Comparison of ENCODE assay signal across 7 mouse cellular contexts in genomic region chr2:25501593-25502486, GRCm38 (mm10). TPM values are rescaled to one million over a fixed set of nuclear protein-coding genes. Genes with fewer than 3 reads are reported as not detected.
DNase-seq lines count a peak whose midpoint lies in the region; ATAC-seq lines count a peak whose summit lies in the region.

Gene C8g (minus strand): TSS chr2:25501719.

- no peak for ATAC-seq in megakaryocyte, adult 5-6 weeks (ENCODE audit: poor library complexity, severe bottlenecking)

- peak within 1 kb of the TSS; percentile 96 for H3K27ac ChIP-seq in hindbrain, embryonic 10.5 days
- H3K27ac ChIP-seq in macrophage = peak within 1 kb of the TSS; percentile 74

- DNase-seq in cerebellum, postnatal 25 days = peak; percentile 42 to 66
- DNase-seq in hindbrain, embryonic 10.5 days (ENCODE audit: low spot score) = no peak
- no peak for DNase-seq in left cerebral cortex, postnatal 4 days
- DNase-seq in left cerebral cortex, postnatal 36 days (ENCODE audit: low spot score in 2 of 2) = no peak

- H3K36me3 ChIP-seq in megakaryocyte, embryonic 14.5 days (replicated peaks; ENCODE audit: low read length) = peaks cover 46% of the 10 kb centered on the region
- H3K36me3 ChIP-seq in hindbrain, embryonic 10.5 days = peaks cover 42% of the 10 kb centered on the region
- H3K36me3 ChIP-seq in macrophage (ENCODE audit: inconsistent target) = peaks cover 38% of the 10 kb centered on the region

- H3K9me3 ChIP-seq in megakaryocyte, embryonic 14.5 days = no peaks in the 10 kb centered on the region
- no peaks in the 10 kb centered on the region for H3K9me3 ChIP-seq in hindbrain, embryonic 10.5 days

- no peaks in the 10 kb centered on the region for H3K27me3 ChIP-seq in megakaryocyte, embryonic 14.5 days (replicated peaks)
- no peaks in the 10 kb centered on the region for H3K27me3 ChIP-seq in hindbrain, embryonic 10.5 days (ENCODE audit: insufficient read depth, poor library complexity, severe bottlenecking)

- peaks cover 17% of the 10 kb centered on the region for H3K79me2 ChIP-seq in macrophage (ENCODE audit: inconsistent target)

- WGBS in hindbrain, embryonic 10.5 days = 80% methylated on average over 20 of the region's 20 CpGs
- 78% methylated on average over 20 of the region's 20 CpGs for WGBS in macrophage (ENCODE audit: missing documents)

- H3K4me1 ChIP-seq in megakaryocyte, embryonic 14.5 days = peaks cover 86% of the 10 kb centered on the region
- H3K4me1 ChIP-seq in hindbrain, embryonic 10.5 days (replicated peaks) = peaks cover 36% of the 10 kb centered on the region

- H3K4me3 ChIP-seq in megakaryocyte, embryonic 14.5 days (replicated peaks) = peak within 1 kb of the TSS; percentile 100
- peak within 1 kb of the TSS; percentile 92 for H3K4me3 ChIP-seq in hindbrain, embryonic 10.5 days
- H3K4me3 ChIP-seq in macrophage (ENCODE audit: inconsistent target) = peak within 1 kb of the TSS; percentile 99

- intact Hi-C loops in left cerebral cortex, postnatal 4 days (cut with DNase I) = no loop called here
- intact Hi-C loops in left cerebral cortex, postnatal 36 days (cut with DNase I) = loop anchor here (2.0 kb wide), 1 partner anchor 41 kb away; the partner anchor contains the start of gene Paxx

RNA-seq across cellular contexts. Expression of gene C8g, which starts in this region (rescaled TPM):
- polyA plus RNA-seq in megakaryocyte, embryonic 14.5 days (2012; ENCODE audit: insufficient read depth, low replicate concordance) = 0.43 TPM in 1 of 2 replicates, not detected in the other
- 0.18 and 2.1 TPM in 2 replicates for total RNA-seq in megakaryocyte, adult 5-6 weeks (2015)
- 0.44 and 1.2 TPM in 2 replicates for total RNA-seq in megakaryocyte, adult 5-6 weeks (2017)
- 5.8 and 6.0 TPM in 2 replicates for polyA plus RNA-seq in hindbrain, embryonic 10.5 days (2016; fragmentation: Nextera tagmentation; extraction: Ambion mirVana)
- total RNA-seq in macrophage (2018; cell fraction: chromatin; rRNA removed) = 1 to 10 TPM in 9 of 26 experiments, under 1 TPM in 1, not detected in 16; 0.63 to 2.7 (median 1.6) TPM
- 1 to 10 TPM in 17 of 26 experiments, under 1 TPM in 9; 0.66 to 2.1 (median 1.1) TPM for total RNA-seq in macrophage (2018; cell fraction: cytosol; rRNA removed)
- total RNA-seq in macrophage (2018; cell fraction: nucleus; rRNA removed) = 1 to 10 TPM in 13 of 26 experiments, under 1 TPM in 6, not detected in 7; 0.63 to 3.4 (median 1.4) TPM
- 0.14 to 2.1 TPM in 2 of 3 replicates, not detected in the other for polyA plus RNA-seq in macrophage (2018)
- total RNA-seq in left cerebral cortex, postnatal 4 days (2021) = 1 to 10 TPM in 1 of 2 experiments, under 1 TPM in 1; 0.98 to 1.3 TPM
- 1 to 10 TPM; 1.0 to 1.6 TPM for total RNA-seq in left cerebral cortex, postnatal 36 days (2021)

Comparison
In these comparisons a context has a peak if more than half of its experiments do, and no peak if none do; other contexts are left out.
1. DNase-seq: peak in cerebellum, postnatal 25 days (2 of 2); none in hindbrain, embryonic 10.5 days (single experiment), left cerebral cortex, postnatal 4 days (single experiment) and left cerebral cortex, postnatal 36 days (0 of 2).
2. Peak in every context shown above with its lines, with median percentiles within 50 percentile points of each other: H3K4me3 ChIP-seq.